Mouse (Mus musculus) stomach, postnatal 0 days (tissue): ENCODE data around the gene Sdk2. TPM values are rescaled to one million over a fixed set of nuclear protein-coding genes. Genes with fewer than 3 reads are reported as not detected.

Source experiments
- ATAC-seq: fragments of 200-750 bp; cut with Nextera tagmentation; 2 replicates; pipeline ENCODE4 v1.8.0; 2017; ENCODE audit not compliant: low FRiP score, low TSS enrichment
- DNase-seq: peaks from one replicate; pipeline ENCODE4 v3.0.0-alpha.2; 2016; ENCODE audit warnings: low spot score
- H3K27ac ChIP-seq: fragments of 300-500 bp; sonication (generic); replicated peaks from 2 replicates; pipeline ENCODE4 v1.5.1; 2014; ENCODE audit warnings: mild to moderate bottlenecking, control low read depth
- H3K27me3 ChIP-seq: fragments of 300-500 bp; sonication (generic); 2 replicates; pipeline ENCODE4 v1.6.1; 2014; ENCODE audit warnings: low read length; ENCODE audit not compliant: control insufficient read depth, insufficient read depth
- H3K36me3 ChIP-seq: fragments of 300-500 bp; sonication (generic); 2 replicates; pipeline ENCODE4 v1.6.1; 2014; ENCODE audit warnings: low read length, mixed read lengths; ENCODE audit not compliant: control insufficient read depth, insufficient read depth
- H3K4me1 ChIP-seq: fragments of 300-500 bp; sonication (generic); replicated peaks from 2 replicates; pipeline ENCODE4 v1.6.1; 2014; ENCODE audit warnings: antibody characterized with exemption; ENCODE audit not compliant: control insufficient read depth, insufficient read depth
- H3K4me2 ChIP-seq: fragments of 300-500 bp; sonication (generic); replicated peaks from 2 replicates; pipeline ENCODE4 v1.6.1; 2014; ENCODE audit warnings: low read depth, mild to moderate bottlenecking, control low read depth, moderate library complexity
- H3K4me3 ChIP-seq: fragments of 300-500 bp; sonication (generic); 2 replicates; pipeline ENCODE4 v1.5.1; 2014; ENCODE audit warnings: low read depth, low read length, control low read depth
- H3K9ac ChIP-seq: fragments of 300-500 bp; sonication (generic); 2 replicates; pipeline ENCODE4 v1.6.1; 2014; ENCODE audit warnings: mild to moderate bottlenecking, low read length, control low read depth, mixed read lengths
- H3K9me3 ChIP-seq: fragments of 300-500 bp; sonication (generic); 2 replicates; pipeline ENCODE4 v1.6.1; 2016; ENCODE audit warnings: low read length; ENCODE audit not compliant: control insufficient read depth
- CTCF ChIP-seq: IDR thresholded peaks from 2 replicates; pipeline ENCODE4 v1.5.1; 2016; ENCODE audit warnings: antibody characterized with exemption, low read depth, mild to moderate bottlenecking, moderate library complexity
- EP300 ChIP-seq: optimal IDR thresholded peaks from 2 replicates; pipeline ENCODE3; 2016; ENCODE audit warnings: antibody characterized with exemption
- WGBS: fragments of 180-500 bp; shearing (Covaris S2); extraction: QIAGEN DNeasy Blood & Tissue Kit; methylation state at CpG from one replicate; pipeline ENCODE4 v1.1.7; 2014; 5-methylcytosine and 5-hydroxymethylcytosine counted together
- polyA plus RNA-seq: library from polyadenylated mRNA; unstranded; fragments of >200 nt; fragmentation: Nextera tagmentation; extraction: Ambion mirVana; gene quantifications from 2 replicates; pipeline ENCODE4 v1.2.1, GENCODE M21; 2015

Sdk2 gene
- polyA plus RNA-seq, 1 experiment from 2014 or later: 0.45 TPM

GRCm38 (mm10) chr11:113748797-113749521, 317.9 kb downstream of the Sdk2 start:
- H3K9ac ChIP-seq: peak overlapping the region; percentile 94
- H3K36me3 ChIP-seq: no peaks in the 10 kb centered on the region
- H3K4me3 ChIP-seq: peak overlapping the region; percentile 79
- peak overlapping the region; percentile 82 for H3K4me2 ChIP-seq
- no peak for DNase-seq
- H3K9me3 ChIP-seq: no peaks in the 10 kb centered on the region
- ATAC-seq: no peak
- TF ChIP-seq EP300 (no peak), CTCF (no peak)
- 9% methylated on average over 21 of the region's 21 CpGs for WGBS
- peaks cover 26% of the 10 kb centered on the region for H3K4me1 ChIP-seq
- peak overlapping the region; percentile 99 for H3K27ac ChIP-seq
- H3K27me3 ChIP-seq: no peaks in the 10 kb centered on the region

- Histone ChIP-seq H3K9ac (peak overlapping the region; percentile 94; the same call in 1 of the 2 replicates), H3K4me1 (peaks cover 26% of the 10 kb centered on the region), H3K9me3 (no peaks in the 10 kb centered on the region), H3K4me2 (peak overlapping the region; percentile 82), H3K27me3 (no peaks in the 10 kb centered on the region), H3K4me3 (0 out of 2 replicates have a peak overlapping the region, but pooled peaks have one; percentile 79), H3K27ac (peak overlapping the region; percentile 99), H3K36me3 (0 out of 2 replicates have a peak, but pooled peaks cover 2% of the 10 kb centered on the region)
- DNase-seq: no peak
- TF ChIP-seq CTCF (no peak), EP300 (no peak)
- no peak for ATAC-seq
- 72% methylated on average over 11 of the region's 11 CpGs for WGBS
Observed at GRCm38 (mm10) chr11:113747725-113748380, 319.0 kb downstream of the Sdk2 start.

- no peaks in the 10 kb centered on the region for H3K27me3 ChIP-seq
- H3K36me3 ChIP-seq: peaks cover 7% of the 10 kb centered on the region; the same call in 1 of the 2 replicates
- peak overlapping the region; percentile 17; the same call in 1 of the 2 replicates for H3K4me3 ChIP-seq
- H3K9me3 ChIP-seq: no peaks in the 10 kb centered on the region
- H3K27ac ChIP-seq: peak overlapping the region; percentile 20; the same call in 1 of the 2 replicates
- TF ChIP-seq EP300 (no peak), CTCF (no peak)
- DNase-seq (peak; percentile 51), ATAC-seq (no peak)
- peaks cover 23% of the 10 kb centered on the region for H3K4me1 ChIP-seq
- peak overlapping the region; percentile 82 for H3K4me2 ChIP-seq
- WGBS: 41% methylated on average over 16 of the region's 16 CpGs
- H3K9ac ChIP-seq: 0 out of 2 replicates have a peak overlapping the region, but pooled peaks have one; percentile 18
Observed at GRCm38 (mm10) chr11:113747056-113747455, 319.8 kb downstream of the Sdk2 start.

GRCm38 (mm10) chr11:113745961-113746360, 320.9 kb downstream of the Sdk2 start:
- WGBS: 60% methylated on average over 4 of the region's 4 CpGs

GRCm38 (mm10) chr11:113742998-113743397, 323.8 kb downstream of the Sdk2 start:
- H3K27ac ChIP-seq: no peak overlapping the region
- WGBS: 94% methylated on average over 1 of the region's 1 CpGs
- H3K36me3 ChIP-seq: peaks cover 7% of the 10 kb centered on the region; the same call in 1 of the 2 replicates
- no peaks in the 10 kb centered on the region for H3K27me3 ChIP-seq
- no peak for DNase-seq
- H3K4me3 ChIP-seq: no peak overlapping the region
- H3K4me1 ChIP-seq: peaks cover 16% of the 10 kb centered on the region
- no peaks in the 10 kb centered on the region for H3K9me3 ChIP-seq
- no peak overlapping the region for H3K9ac ChIP-seq
- no peak overlapping the region for H3K4me2 ChIP-seq
- TF ChIP-seq CTCF (peak; percentile 55), EP300 (no peak)
- no peak for ATAC-seq

More at GRCm38 (mm10) chr11:113745961-113746360, 320.9 kb downstream of the Sdk2 start:
- Histone ChIP-seq H3K36me3 (peaks cover 7% of the 10 kb centered on the region; the same call in 1 of the 2 replicates), H3K4me2 (no peak overlapping the region), H3K4me3 (no peak overlapping the region), H3K27me3 (no peaks in the 10 kb centered on the region), H3K9me3 (no peaks in the 10 kb centered on the region), H3K9ac (no peak overlapping the region), H3K4me1 (peaks cover 22% of the 10 kb centered on the region), H3K27ac (no peak overlapping the region)
- TF ChIP-seq CTCF (no peak), EP300 (no peak)
- DNase-seq: no peak
- no peak for ATAC-seq
